20 mouse cellular contexts compared by ENCODE assay signal in the genomic region with DNA sequence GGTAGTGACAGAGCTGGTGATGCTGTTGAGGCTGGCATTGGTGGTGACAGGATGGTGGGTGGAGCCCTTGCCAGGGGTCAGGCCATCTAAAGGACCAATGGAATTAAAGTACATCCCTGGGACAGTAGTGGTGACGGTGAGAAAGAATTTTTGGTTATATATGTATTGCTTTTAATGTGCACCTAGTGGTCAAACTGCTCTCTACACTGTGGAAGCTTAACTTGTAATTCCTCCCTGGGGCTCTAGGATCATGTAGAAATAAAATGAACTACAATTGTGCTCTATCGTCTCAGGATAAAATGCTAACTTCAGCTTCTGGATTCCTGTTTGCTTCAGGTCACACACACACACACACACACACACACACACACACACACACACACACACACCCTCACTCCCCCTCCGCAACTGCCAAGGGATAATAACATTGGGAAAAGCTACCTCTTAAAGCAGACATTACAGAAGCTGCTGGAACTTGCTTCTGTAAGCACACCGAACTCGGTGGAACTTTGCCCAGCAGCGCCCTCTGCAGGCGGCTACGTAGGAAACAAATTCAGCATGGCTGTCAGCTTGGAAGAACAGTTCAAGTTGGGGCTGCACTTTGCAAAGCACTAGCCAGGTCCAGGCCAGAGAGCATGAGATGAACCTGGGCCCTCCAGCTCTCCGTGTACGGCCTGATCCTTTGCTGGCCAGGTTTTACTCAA. TPM values are rescaled to one million over a fixed set of nuclear protein-coding genes. Genes with fewer than 3 reads are reported as not detected.
A peak's percentile ranks its signal among the peaks of the same experiment; 100 is the strongest.
DNase-seq lines count a peak whose midpoint lies in the region; ATAC-seq and TF ChIP-seq lines count a peak whose summit lies in the region.
"Not testable (repeated sequence)": the region's sequence is repeated elsewhere in the genome, so short reads cannot be mapped to it uniquely, and the experiment has no call there.
"Had no signal": no experiment of that assay in that cellular context is flagged by ENCODE, and none has a peak within 500 bp of the region (broad histone marks: within the 10 kb centered on the region; RNA-seq: fewer than 3 reads in every experiment).

No protein-coding gene starts in this region.

- not testable (repeated sequence) for H3K9ac ChIP-seq in embryonic facial prominence, embryonic 14.5 days (ENCODE audit: low read depth, low read length); forebrain, postnatal 0 days; intestine, embryonic 15.5 days; limb, embryonic 13.5 days; stomach, embryonic 16.5 days (ENCODE audit: low read length)

- 0 out of 2 replicates have a peak, but pooled peaks have one; percentile 18 for ATAC-seq in embryonic facial prominence, embryonic 14.5 days (ENCODE audit: low read depth)
- peak; percentile 74 for ATAC-seq in forebrain, postnatal 0 days
- ATAC-seq in hematopoietic stem cell, adult 5-6 weeks (replicated peaks in 1 of 2; ENCODE audit: insufficient read depth in 1 of 2, low FRiP score in 2 of 2, low TSS enrichment in 1 of 2, low read depth in 1 of 2, poor library complexity in 2 of 2, severe bottlenecking in 2 of 2): peak; percentile 40 to 58; a peak in 2 of 4 replicates
- ATAC-seq in intestine, embryonic 15.5 days: peak; percentile 41; the same call in 1 of the 2 replicates
- ATAC-seq in limb, embryonic 13.5 days (ENCODE audit: low FRiP score, low read depth): peak; percentile 36; the same call in 1 of the 2 replicates
- ATAC-seq in megakaryocyte, adult 5-6 weeks (ENCODE audit: poor library complexity, severe bottlenecking): 0 out of 2 replicates have a peak, but pooled peaks have one; percentile 40
- 0 out of 2 replicates have a peak, but pooled peaks have one; percentile 22 for ATAC-seq in stomach, embryonic 16.5 days (ENCODE audit: insufficient read depth, low FRiP score)

- 37% methylated on average over 2 of the region's 10 CpGs for WGBS in embryonic facial prominence, embryonic 14.5 days
- 28% methylated on average over 2 of the region's 10 CpGs for WGBS in forebrain, postnatal 0 days
- 24% methylated on average over 4 of the region's 10 CpGs for WGBS in intestine, embryonic 15.5 days
- WGBS in limb, embryonic 13.5 days: 17% methylated on average over 2 of the region's 10 CpGs
- 38% methylated on average over 2 of the region's 10 CpGs for whole genome bisulfite sequencing in stomach, embryonic 16.5 days

- H3K36me3 ChIP-seq in embryonic facial prominence, embryonic 14.5 days (ENCODE audit: control insufficient read depth, insufficient read depth, low read length); forebrain, postnatal 0 days (ENCODE audit: insufficient read depth); intestine, embryonic 15.5 days; limb, embryonic 13.5 days; stomach, embryonic 16.5 days (ENCODE audit: control insufficient read depth, insufficient read depth, low read length): not testable (repeated sequence)

- H3K4me3 ChIP-seq in embryonic facial prominence, embryonic 14.5 days (ENCODE audit: low read depth, low read length); forebrain, postnatal 0 days (ENCODE audit: low read depth, low read length); intestine, embryonic 15.5 days (replicated peaks); limb, embryonic 13.5 days; stomach, embryonic 16.5 days (replicated peaks; ENCODE audit: low read length): not testable (repeated sequence)

- H3K4me1 ChIP-seq in embryonic facial prominence, embryonic 14.5 days (ENCODE audit: control insufficient read depth, insufficient read depth, low read length); forebrain, postnatal 0 days (ENCODE audit: insufficient read depth); intestine, embryonic 15.5 days (replicated peaks); limb, embryonic 13.5 days; stomach, embryonic 16.5 days (ENCODE audit: control insufficient read depth, insufficient read depth, low read length): not testable (repeated sequence)

- not testable (repeated sequence) for H3K27me3 ChIP-seq in embryonic facial prominence, embryonic 14.5 days (replicated peaks; ENCODE audit: control insufficient read depth, insufficient read depth, low read length); forebrain, postnatal 0 days (ENCODE audit: insufficient read depth, low read length); intestine, embryonic 15.5 days (replicated peaks); limb, embryonic 13.5 days; stomach, embryonic 16.5 days (ENCODE audit: control insufficient read depth, insufficient read depth, low read length)

- not testable (repeated sequence) for TF ChIP-seq CTCF in forebrain, postnatal 0 days (IDR thresholded peaks at IDR 0.05; ENCODE audit: low read depth)

- not testable (repeated sequence) for DNase-seq in embryonic facial prominence, embryonic 14.5 days (ENCODE audit: low spot score); forebrain, postnatal 0 days

- H3K27ac ChIP-seq in embryonic facial prominence, embryonic 14.5 days (replicated peaks; ENCODE audit: low read depth, low read length); forebrain, postnatal 0 days (ENCODE audit: low read depth, low read length); intestine, embryonic 15.5 days; limb, embryonic 13.5 days; stomach, embryonic 16.5 days (ENCODE audit: low read length): not testable (repeated sequence)

- H3K9me3 ChIP-seq in embryonic facial prominence, embryonic 14.5 days (ENCODE audit: control insufficient read depth, low read length); forebrain, postnatal 0 days (ENCODE audit: low read length); intestine, embryonic 15.5 days; limb, embryonic 13.5 days; stomach, embryonic 16.5 days (replicated peaks; ENCODE audit: control insufficient read depth, low read length): not testable (repeated sequence)

- not testable (repeated sequence) for H3K4me2 ChIP-seq in embryonic facial prominence, embryonic 14.5 days (ENCODE audit: low read depth, low read length); forebrain, postnatal 0 days (ENCODE audit: low read depth); intestine, embryonic 15.5 days (replicated peaks); limb, embryonic 13.5 days (replicated peaks); stomach, embryonic 16.5 days (ENCODE audit: low read depth, low read length)

RNA-seq across cellular contexts. Expression of gene Apol9b, which starts 4.5 kb away (rescaled TPM):
- 0.39 TPM in 1 of 2 replicates, not detected in the other for polyA plus RNA-seq in embryonic facial prominence, embryonic 14.5 days (2014; fragmentation: Nextera tagmentation; extraction: Ambion mirVana)
- total RNA-seq in forebrain, postnatal 0 days (2014; rRNA removed): not detected in 2 replicates
- 0.16 TPM in 1 of 2 replicates, not detected in the other for polyA plus RNA-seq in forebrain, postnatal 0 days (2015; fragmentation: Nextera tagmentation; extraction: Ambion mirVana)
- total RNA-seq in hematopoietic stem cell, adult 5-6 weeks (2017): 1.2 and 1.5 TPM in 2 replicates
- polyA plus RNA-seq in intestine, embryonic 15.5 days (2015; fragmentation: Nextera tagmentation; extraction: Ambion mirVana): 0.35 TPM in 1 of 2 replicates, not detected in the other
- polyA plus RNA-seq in limb, embryonic 13.5 days (2015; fragmentation: Nextera tagmentation; extraction: Ambion mirVana): not detected in 2 replicates
- total RNA-seq in megakaryocyte, adult 5-6 weeks (2015): not detected in 2 replicates
- not detected in 2 replicates for total RNA-seq in megakaryocyte, adult 5-6 weeks (2017)
- 0.37 TPM in 1 of 2 replicates, not detected in the other for polyA plus RNA-seq in stomach, embryonic 16.5 days (2015; fragmentation: Nextera tagmentation; extraction: Ambion mirVana)
- total RNA-seq: CH12.LX; gastrocnemius, adult 8-10 months; gastrocnemius, postnatal 36 days; heart, adult 2 months had no signal
- polyA plus RNA-seq: embryonic facial prominence, embryonic 10.5 days; forebrain, embryonic 12.5 days; hindbrain, embryonic 10.5 days had no signal

RNA-seq across cellular contexts. Expression of gene Apol7e, which starts 25.7 kb away (rescaled TPM):
- polyA plus RNA-seq in embryonic facial prominence, embryonic 14.5 days (2014; fragmentation: Nextera tagmentation; extraction: Ambion mirVana): 0.09 TPM in 1 of 2 replicates, not detected in the other
- total RNA-seq in forebrain, postnatal 0 days (2014; rRNA removed): not detected in 2 replicates
- polyA plus RNA-seq in forebrain, postnatal 0 days (2015; fragmentation: Nextera tagmentation; extraction: Ambion mirVana): 0.08 TPM in 1 of 2 replicates, not detected in the other
- total RNA-seq in hematopoietic stem cell, adult 5-6 weeks (2017): 11.5 and 12.3 TPM in 2 replicates
- polyA plus RNA-seq in intestine, embryonic 15.5 days (2015; fragmentation: Nextera tagmentation; extraction: Ambion mirVana): 0.13 and 0.43 TPM in 2 replicates
- 0.11 TPM in 1 of 2 replicates, not detected in the other for polyA plus RNA-seq in limb, embryonic 13.5 days (2015; fragmentation: Nextera tagmentation; extraction: Ambion mirVana)
- 1.4 and 3.2 TPM in 2 replicates for total RNA-seq in megakaryocyte, adult 5-6 weeks (2015)
- total RNA-seq in megakaryocyte, adult 5-6 weeks (2017): 0.66 and 1.6 TPM in 2 replicates
- polyA plus RNA-seq in stomach, embryonic 16.5 days (2015; fragmentation: Nextera tagmentation; extraction: Ambion mirVana): 0.17 and 0.35 TPM in 2 replicates
- total RNA-seq: adrenal gland, postnatal 25 days; CH12.LX; gastrocnemius, adult 8-10 months; heart, postnatal 14 days had no signal
- polyA plus RNA-seq: embryonic facial prominence, embryonic 10.5 days; embryonic facial prominence, embryonic 15.5 days; forebrain, embryonic 12.5 days; hindbrain, embryonic 10.5 days; hindbrain, embryonic 14.5 days had no signal

RNA-seq across cellular contexts. Expression of gene Apol8, which starts 32.4 kb away (rescaled TPM):
- not detected in 2 replicates for polyA plus RNA-seq in embryonic facial prominence, embryonic 14.5 days (2014; fragmentation: Nextera tagmentation; extraction: Ambion mirVana)
- total RNA-seq in forebrain, postnatal 0 days (2014; rRNA removed): 0.08 and 2.0 TPM in 2 replicates
- 0.36 and 0.44 TPM in 2 replicates for polyA plus RNA-seq in forebrain, postnatal 0 days (2015; fragmentation: Nextera tagmentation; extraction: Ambion mirVana)
- total RNA-seq in hematopoietic stem cell, adult 5-6 weeks (2017): 0.75 and 1.7 TPM in 2 replicates
- 0.18 and 0.35 TPM in 2 replicates for polyA plus RNA-seq in intestine, embryonic 15.5 days (2015; fragmentation: Nextera tagmentation; extraction: Ambion mirVana)
- polyA plus RNA-seq in limb, embryonic 13.5 days (2015; fragmentation: Nextera tagmentation; extraction: Ambion mirVana): 0.18 TPM in 1 of 2 replicates, not detected in the other
- 0.16 and 1.3 TPM in 2 replicates for total RNA-seq in megakaryocyte, adult 5-6 weeks (2015)
- total RNA-seq in megakaryocyte, adult 5-6 weeks (2017): 0.16 and 0.26 TPM in 2 replicates
- 1.2 TPM in 2 replicates for polyA plus RNA-seq in stomach, embryonic 16.5 days (2015; fragmentation: Nextera tagmentation; extraction: Ambion mirVana)
- total RNA-seq: adrenal gland, adult 2 months; adrenal gland, postnatal 25 days; heart, postnatal 14 days had no signal
- polyA plus RNA-seq: adrenal gland, adult 2 months; heart, adult 2 months; heart, embryonic 15.5 days; hindbrain, embryonic 14.5 days had no signal

Comparison
In these comparisons a context has a peak if more than half of its experiments do, and no peak if none do; other contexts are left out.
1. ATAC-seq: peak in every context shown above with its lines; median percentile 74 in forebrain, postnatal 0 days; 49 in hematopoietic stem cell, adult 5-6 weeks; 41 in intestine, embryonic 15.5 days; 40 in megakaryocyte, adult 5-6 weeks; 36 in limb, embryonic 13.5 days; 22 in stomach, embryonic 16.5 days; 18 in embryonic facial prominence, embryonic 14.5 days.